Mouse (Mus musculus) Muller cell, postnatal 12 days (primary cell): ENCODE results near the gene Snx21.

ENCODE experiments used
- DNase-seq: peaks from one replicate; pipeline ENCODE4 v3.0.0-alpha.2; 2015; ENCODE audit errors: inconsistent ontology term

Gene Snx21

DNA sequence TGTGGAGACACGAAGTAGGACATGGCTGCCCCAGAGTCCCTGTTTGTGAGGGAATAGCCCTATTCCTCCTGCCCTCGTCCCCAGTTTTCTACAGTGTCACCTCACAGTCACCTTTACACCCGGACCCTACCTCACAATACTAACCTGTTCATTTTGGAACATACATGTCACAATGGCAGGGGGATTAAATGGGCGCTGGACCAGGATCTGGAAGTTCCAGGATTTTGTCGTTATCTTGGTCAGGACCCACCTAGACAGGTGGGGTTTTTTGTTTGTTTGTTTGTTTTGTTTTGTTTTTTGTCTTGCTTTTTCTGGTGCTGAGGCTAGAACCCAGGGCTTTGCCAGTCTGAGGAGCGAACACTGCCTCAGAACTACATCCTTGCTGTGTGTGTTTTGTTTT lies 42.8 kb downstream of the Snx21 start, which contains the start of gene Spata25:
Gene Spata25, minus strand, starts transcription at position 101 of the 400 bp plus-strand sequence.
- no peak for DNase-seq

GRCm38 (mm10) chr2:164829090-164829489 lies 43.5 kb downstream of the Snx21 start:
- no peak for DNase-seq

GRCm38 (mm10) chr2:164831029-164831428 lies 45.4 kb downstream of the Snx21 start:
- no peak for DNase-seq

DNA sequence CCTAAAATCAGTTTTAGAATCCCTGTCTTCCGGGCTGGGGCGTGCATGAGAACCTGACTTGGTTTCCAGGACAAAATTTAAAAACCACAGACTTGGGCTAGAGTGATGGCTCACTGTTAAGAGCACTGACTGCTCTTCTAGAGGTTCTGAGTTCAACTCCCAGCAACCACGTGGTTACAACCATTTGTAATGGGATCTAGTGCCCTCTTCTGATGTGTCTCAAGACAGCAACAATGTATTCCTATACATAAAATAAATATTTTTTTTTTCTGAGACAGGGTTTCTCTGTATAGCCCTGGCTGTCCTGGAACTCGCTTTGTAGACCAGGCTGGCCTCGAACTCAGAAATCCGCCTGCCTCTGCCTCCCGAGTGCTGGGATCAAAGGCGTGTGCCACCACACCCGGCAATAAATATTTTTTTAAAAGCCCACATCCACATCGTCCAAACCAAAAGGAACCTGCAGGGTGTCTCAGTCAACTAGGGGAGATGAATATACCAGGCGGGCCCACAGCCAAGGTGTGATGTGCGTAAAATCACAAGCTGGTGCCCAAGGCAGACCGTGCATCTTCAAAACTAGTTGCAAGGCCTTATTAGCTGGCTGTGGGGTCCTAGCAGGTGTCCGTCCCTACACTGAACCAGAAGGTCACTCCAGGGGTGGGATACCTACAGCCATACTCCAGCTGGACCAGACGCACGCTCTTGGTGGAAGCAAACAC lies 46.6 kb downstream of the Snx21 start:
- DNase-seq = no peak

- peak; percentile 81 for DNase-seq
Measured at GRCm38 (mm10) chr2:164832748-164833301, 47.2 kb downstream of the Snx21 start, which contains the start of gene Ctsa. Ctsa (plus strand) TSS chr2:164832873.

GRCm38 (mm10) chr2:164833314-164833959 lies 47.8 kb downstream of the Snx21 start, which contains the start of gene Neurl2:
Neurl2 (minus strand) TSS chr2:164833456.
- DNase-seq = peak; percentile 92

DNA sequence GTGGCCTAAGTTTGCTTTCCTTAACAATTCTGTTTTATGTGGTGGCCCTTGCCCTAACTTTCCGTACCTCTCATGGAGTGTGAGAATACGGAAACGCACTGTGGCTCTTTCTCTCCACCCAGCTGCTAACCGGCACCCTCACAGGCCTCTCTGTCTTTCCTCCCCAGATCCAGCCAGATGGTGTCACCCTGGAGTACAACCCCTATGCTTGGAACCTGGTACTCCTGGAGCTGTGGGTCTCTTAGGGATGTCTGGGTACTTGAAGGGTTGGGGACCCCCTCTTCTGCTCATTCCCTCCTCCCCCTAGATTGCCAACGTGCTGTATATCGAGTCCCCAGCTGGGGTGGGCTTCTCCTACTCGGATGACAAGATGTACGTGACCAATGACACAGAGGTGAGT lies 48.9 kb downstream of the Snx21 start:
- DNase-seq = peak; percentile 30

DNA sequence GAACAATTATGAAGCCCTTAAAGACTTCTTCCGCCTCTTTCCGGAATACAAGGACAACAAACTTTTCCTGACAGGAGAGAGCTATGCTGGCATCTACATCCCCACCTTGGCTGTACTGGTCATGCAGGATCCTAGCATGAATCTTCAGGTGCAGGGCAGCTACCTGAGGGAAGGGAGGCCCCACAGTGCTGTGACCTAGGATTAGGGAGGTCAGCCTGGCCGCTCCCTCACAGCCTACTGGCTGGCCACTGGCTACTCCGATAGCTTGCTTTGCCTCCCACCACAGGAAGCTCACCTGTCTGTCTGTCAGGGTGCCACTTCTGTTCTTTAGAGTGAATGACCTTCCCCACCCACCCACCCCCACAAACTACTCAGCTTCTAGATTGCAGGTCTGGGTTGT lies 49.5 kb downstream of the Snx21 start:
- no peak for DNase-seq
